Mouse (Mus musculus) 3T3-L1 (cell line): ENCODE results near the gene Gm35315.
"Not testable (repeated sequence)": the region's sequence is repeated elsewhere in the genome, so short reads cannot be mapped to it uniquely, and the experiment has no call there.

Source experiments
- DNase-seq: peaks from one replicate; pipeline ENCODE4 v3.0.0-alpha.2; 2015; ENCODE audit warnings: low read depth, low spot score

Gm35315 gene

GRCm38 (mm10) chr5:110101716-110102347 lies 7.6 kb upstream of the Gm35315 start:
- no peak for DNase-seq

- DNase-seq, result no peak
These were observed 6.9 kb upstream of the Gm35315 start for GRCm38 (mm10) chr5:110100921-110101631.

GRCm38 (mm10) chr5:110099656-110100580 lies 5.7 kb upstream of the Gm35315 start, which contains the start of gene Plcxd1:
Plcxd1 (plus strand) TSS chr5:110099969.
- peak; percentile 61 for DNase-seq

GRCm38 (mm10) chr5:110098991-110099477 lies 4.8 kb upstream of the Gm35315 start:
- no peak for DNase-seq

GRCm38 (mm10) chr5:110094847-110095213 lies 610 bp upstream of the Gm35315 start:
- no peak for DNase-seq

- no peak for DNase-seq
These were observed 2.7 kb downstream of the Gm35315 start for GRCm38 (mm10) chr5:110091546-110091945.

GRCm38 (mm10) chr5:110086161-110086866 lies 7.9 kb downstream of the Gm35315 start:
- DNase-seq, result no peak

- no peak for DNase-seq
These were observed 11.3 kb downstream of the Gm35315 start for GRCm38 (mm10) chr5:110082961-110083360.

GRCm38 (mm10) chr5:110072413-110072812 lies 21.8 kb downstream of the Gm35315 start, which contains the start of gene Gm17655:
Gm17655 (minus strand) TSS chr5:110072513.
- not testable (repeated sequence) for DNase-seq

- peak; percentile 89 for DNase-seq
These were observed 36.4 kb downstream of the Gm35315 start for GRCm38 (mm10) chr5:110057637-110058408.
